Mouse (Mus musculus): ENCODE results near the gene Mcur1.

Mcur1 gene

DNA sequence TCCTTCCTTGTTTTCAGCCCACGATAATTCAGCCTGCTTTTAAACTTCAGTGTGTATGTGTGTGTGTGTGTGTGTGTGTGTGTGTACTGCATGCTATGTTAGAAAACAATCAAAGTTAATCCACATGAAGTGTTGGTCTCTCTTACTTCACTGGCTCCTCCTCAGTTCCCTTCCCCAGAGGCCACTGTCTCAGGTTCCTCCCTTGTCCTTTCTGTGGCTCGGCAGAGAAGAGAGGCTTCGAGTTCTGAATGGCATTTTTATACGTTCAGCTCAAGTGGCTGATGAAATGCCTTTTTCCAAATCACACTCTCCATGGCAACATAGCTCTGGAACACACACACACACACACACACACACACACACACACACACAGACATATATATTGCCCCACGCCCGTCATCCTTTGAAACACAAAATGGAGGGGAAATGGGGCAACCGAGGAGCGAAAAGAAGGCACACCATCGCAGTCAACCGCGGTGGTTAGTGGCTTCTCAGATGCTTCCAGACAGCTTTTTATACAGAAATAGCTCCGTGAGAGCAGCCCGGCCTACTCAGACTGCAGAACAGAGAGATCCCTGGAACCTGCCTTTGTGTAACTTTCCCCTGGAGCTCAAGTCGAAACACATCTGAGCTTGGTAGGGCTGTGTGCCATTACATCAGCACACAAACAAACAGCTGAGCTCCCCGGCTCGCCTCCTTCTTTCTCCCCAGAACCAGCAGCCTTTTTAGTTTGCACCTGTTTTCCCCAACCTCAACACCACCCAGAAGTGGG, 34.4 kb downstream of the Mcur1 start:
- no peak for DNase-seq (ENCODE audit: low spot score)

DNA sequence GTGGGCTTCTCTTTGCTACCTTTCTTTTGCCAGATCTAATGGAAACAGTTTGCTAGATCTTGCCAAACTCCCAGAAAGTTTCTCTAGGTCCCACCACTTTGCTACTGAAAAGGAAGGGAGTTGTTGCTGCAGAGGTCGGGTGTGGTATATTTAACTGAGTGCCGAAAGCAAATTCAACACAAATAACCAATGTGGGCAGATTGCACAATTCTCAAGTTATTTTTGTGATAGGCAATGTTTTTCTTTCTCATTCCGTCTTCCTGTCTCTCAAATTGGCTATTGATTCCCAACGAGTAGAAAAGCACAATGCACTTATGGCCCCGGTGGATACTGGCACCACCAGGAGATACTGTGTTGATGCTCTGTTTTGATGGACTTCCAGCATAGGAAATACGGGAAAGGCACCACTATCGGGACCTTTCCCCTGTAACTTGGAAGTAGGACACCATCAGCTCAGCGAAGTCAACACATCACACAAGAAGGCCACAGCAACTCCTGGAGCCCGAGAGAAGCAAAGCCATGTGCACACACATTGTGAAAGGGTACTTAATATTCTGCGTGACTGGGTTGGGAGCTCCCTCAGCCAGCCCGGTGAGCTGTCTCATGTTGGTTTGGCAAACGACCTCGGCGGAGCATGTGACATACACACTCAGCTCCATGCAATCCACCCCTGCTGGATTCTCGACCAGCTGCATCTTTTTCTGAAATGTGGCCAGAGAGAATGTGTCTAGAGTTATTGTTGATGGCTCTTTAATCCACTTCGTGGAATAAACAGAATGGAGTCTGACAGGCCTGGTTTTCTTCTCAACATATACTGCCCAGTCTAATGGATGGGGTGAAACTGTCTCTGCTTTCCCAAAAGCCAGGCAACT, 35.3 kb downstream of the Mcur1 start:
- DNase-seq (ENCODE audit: low spot score), result no peak

DNA sequence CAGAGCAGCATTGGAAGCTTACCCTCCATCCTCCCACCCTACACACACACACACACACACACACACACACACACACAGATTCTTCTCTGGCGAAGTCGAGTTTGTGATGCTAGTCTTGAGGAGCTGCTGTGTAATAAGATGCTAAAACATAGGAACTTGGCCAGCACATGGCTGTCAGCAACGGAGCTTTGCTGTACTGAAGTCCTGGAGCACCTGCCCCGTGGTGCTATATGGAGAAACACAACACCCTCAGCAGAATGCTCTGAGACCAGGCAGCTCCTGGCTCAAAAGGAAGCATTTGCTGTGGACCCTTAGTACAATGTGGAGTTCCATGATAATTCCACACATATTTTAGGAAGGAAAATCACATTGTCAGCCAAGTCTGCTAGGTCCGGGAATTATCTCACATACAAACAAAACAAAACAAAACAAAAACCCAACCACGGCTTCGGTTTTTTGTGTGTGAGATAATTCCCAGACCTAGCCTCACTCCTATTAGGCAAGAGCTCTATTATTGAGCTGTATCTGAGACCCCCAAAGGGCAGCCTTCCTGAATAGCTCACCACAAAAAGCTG, 36.0 kb downstream of the Mcur1 start:
- no peak for DNase-seq (ENCODE audit: low spot score)

DNA sequence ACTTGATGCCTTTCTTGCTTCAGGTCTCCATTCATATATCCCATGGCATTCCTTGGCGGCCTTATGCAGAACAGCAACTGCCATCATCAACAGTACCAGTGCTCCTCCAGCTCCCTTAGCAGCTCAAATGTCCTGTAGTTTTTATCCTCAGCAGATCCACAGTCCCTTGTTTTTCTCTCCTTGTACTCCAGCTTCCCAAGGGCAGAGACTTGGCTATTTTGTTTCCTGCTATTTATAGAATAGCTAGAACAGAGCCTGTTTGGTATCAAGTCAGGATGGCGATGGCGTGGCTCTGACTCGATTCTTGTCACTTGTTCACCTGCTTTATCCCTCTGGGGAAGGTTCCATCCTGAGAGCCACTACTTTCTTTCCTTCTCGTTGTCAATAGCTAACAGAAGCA, 38.1 kb downstream of the Mcur1 start:
- DNase-seq (ENCODE audit: low spot score), result no peak

DNA sequence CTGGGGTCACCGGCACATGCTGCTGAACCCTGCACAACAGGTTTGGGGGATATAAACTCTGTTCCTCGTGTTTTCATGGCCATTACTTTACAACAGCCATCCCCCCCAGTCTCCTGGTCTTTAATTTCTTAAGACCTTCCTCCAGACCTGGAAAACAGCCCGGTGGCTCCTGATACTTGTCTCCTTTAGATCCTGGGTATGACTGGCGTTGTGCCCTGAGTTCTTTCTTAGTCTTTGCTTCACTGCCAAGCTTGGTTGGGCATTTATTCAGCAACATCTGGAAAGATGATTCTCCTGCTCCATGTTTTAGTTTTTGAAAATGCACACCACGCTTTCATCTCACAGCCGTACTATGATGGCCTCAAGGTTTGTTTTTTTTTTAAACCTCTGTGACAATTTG, 40.7 kb downstream of the Mcur1 start:
- DNase-seq (ENCODE audit: low spot score), result no peak

DNA sequence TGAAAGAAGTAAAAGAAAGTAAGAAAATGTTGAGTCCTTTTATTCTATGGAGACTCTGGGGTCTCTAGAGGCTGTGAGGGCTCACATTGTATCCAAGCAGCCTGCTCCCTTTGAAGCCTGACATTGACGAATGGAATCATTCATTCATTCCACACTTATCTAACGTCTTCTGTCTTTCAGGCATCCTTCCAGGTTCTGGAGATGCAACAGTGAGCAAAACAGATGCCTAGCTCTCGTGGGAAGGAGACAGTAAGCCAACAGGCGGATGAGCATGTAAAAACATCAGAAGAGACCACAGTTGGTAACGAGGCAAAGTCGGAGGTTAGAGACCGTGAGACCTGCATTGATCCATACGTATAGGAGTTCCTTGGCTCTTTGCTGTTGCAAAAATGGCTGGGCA, 42.6 kb downstream of the Mcur1 start:
- DNase-seq (ENCODE audit: low spot score), result no peak

DNA sequence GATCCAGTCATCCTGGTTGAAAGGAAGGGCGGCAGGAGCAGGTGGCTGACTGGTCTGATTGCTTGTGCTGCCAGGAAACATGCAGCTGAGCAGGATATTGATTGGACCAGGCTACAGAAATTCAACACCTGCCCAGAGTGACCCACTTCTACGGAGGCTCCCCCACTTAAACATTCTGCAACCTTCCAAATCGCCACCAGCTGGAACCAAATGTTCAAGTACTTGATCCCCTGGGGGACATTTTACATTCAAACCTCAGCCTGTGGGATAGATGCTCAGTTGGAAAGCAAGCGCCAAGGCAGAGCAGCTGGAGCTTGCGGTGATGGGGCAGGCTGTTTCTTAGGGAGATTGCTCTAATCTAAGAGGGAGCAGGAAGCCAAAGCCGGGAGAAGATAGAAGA, 43.1 kb downstream of the Mcur1 start:
- peak; percentile 29 for DNase-seq (ENCODE audit: low spot score)

DNA sequence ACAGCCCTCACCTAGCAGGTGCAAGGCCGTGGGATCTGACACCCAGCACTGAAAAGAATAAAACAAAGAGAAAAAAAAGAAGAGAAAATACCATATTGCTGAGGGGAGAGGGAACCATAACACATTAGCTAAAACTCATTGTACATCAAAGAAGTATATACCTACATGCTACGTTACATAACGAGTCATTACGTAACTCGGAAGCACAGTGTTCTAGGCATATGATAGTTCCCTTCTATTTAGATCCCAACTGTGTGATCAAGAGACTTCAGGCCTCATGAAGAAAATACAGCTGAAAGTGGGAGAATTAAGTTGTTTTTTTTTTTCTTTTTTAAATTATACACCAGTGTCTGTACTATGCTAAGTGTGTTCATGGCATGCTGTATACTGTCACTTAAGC, 43.9 kb downstream of the Mcur1 start:
- no peak for DNase-seq (ENCODE audit: low spot score)

DNA sequence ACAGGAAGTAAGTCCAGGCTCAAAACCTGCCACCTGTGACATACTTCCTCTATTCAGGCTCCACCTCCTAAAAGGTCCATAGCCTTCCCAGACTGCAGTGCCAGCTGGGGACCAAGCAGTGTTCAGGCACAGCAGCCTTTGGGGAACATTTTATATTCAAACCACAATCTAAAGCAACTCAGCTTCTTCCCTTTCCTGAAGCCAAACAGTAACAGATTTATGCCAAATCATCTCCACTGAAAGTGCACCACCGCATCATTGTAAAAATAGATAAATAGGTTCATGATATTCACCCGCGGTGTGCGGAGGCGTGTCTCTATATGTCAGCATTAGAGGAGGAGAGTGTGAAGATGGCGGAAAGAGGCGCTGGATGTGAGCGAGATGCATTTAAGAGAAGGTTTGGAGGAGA, 45.0 kb downstream of the Mcur1 start:
- DNase-seq (ENCODE audit: low spot score), result no peak

DNA sequence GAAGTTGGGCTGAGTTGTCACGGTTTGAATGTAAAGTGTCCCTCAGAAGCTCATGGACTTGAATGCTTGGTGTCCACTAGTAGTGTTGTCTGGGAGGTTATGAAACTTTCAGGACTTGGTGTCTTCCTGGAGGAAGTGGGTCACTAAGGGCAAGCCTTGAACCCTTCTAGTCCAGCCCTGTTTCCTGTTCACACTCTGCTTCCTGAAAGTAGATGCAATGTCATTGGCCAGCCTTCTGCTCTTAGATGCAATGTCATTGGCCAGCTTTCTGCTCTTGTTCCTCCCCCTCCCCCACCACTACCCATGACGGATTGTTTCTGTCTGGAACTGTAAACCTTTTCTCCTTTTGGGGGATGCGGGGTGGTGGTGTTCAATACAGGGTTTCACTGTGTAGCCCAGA, 47.3 kb downstream of the Mcur1 start:
- DNase-seq (ENCODE audit: low spot score), result no peak

DNA sequence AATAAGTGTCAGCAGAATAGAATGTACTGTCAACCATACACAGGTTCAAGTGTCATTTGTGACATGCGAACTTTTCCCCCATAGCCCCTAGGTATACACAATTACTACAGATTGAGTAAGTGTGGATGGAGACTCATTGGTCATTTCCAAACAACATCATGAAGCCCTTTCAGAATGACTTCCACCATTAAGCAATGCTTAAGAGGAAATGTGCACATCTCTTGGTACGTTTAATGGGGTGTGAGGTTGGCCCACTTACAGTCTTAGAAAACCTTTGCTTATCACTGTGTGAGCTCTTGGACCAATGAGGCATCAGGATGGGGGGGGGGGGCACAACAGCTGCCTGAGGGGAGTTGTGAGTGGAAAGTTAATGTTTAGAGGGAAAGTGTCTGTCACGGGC, 54.2 kb downstream of the Mcur1 start:
- no peak for DNase-seq (ENCODE audit: low spot score)

DNA sequence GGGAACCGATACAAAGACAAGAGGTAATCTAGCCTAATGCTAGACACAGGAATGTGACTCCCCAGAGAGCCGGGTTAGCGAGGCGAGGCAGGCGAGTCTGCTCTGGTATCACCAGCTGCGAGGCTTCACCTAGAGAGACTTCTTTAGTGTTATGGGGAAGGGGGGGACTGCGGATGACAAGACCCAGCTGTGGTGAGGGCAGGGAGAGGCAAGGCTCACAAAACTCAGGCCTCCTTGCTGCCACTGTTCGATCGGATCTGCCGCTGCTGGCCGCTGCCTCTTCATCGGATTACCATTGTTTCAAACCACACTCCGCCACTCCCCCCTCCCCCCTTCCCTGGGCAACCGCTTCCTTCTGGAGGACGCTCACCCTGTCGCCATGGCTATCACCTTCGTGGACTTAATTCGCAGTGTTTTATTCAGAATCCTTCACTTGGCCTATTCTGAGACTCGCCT, 56.6 kb downstream of the Mcur1 start:
- DNase-seq (ENCODE audit: low spot score), result peak; percentile 30

DNA sequence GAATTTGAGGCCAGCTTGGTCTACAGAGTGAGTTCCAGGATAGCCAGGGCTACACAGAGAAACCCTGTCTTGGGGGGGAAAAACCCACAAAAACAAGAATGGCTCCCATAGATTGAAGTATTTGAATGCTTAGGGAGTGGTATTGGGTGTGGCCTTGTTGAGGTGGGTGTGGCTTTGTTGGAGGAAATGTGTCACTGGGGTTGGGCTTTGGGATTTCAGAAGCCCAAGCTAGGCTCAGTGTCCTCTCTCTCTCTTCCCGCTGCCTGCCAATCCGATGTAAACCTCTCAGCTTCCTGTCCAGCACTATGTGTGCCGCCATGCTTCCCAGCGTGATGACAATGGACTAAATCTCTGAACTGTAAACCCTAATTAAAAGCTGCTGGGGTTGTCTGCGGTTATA, 58.4 kb downstream of the Mcur1 start:
- no peak for DNase-seq (ENCODE audit: low spot score)

DNA sequence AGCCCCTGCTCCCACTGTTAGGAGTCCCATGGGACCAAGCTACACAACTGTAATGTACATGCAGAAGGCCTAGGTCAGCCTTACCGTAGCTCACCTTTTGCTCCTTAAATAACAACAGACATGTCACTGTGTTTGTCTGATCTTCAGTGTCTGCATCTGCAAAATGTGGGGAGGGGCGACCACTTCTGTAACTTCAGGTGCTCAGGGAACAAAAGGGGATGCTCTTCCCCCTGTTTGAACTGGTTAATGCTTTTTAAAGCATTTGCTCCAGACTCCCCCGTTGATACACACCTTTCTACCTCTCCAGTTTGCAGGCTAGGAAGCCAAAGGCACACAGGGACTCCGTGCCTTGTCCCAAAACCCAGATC, 59.5 kb downstream of the Mcur1 start:
- no peak for DNase-seq (ENCODE audit: low spot score)

DNA sequence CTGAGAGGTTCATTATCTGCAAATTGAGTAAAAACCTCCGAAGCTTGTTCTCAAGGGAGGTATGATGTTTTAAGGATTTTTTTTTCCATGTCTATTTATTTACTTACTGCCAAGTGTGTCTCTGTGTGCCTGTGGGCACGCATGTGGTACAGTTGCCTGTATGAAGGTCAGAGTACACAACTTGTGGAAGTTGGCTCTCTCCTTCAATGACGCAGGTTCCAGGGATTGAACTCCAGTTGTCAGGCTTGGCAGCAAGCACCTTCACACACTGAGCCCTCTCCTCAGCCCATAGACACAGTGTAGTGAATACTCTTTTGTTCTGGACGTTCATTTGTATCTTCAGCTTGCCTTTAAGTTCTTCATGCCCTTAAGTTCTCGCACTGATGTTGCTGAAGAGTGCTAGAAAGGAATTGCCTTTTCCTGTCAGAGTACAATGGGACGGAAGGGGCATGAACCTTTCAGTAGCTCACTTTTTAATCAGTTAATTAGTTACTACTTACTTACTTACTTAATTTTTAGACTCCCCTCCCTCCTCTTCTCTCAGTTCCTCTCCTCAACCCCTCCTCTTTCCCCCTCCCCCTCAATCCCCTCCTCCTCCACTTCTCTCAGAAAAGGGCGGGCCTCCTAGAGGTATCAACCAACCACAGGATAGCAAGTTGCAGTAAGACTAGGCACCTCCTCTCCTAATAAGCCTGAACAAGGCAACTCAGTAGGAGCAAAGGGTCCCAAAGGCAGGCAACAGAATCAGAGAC, 60.1 kb downstream of the Mcur1 start:
- DNase-seq (ENCODE audit: low spot score), result no peak

DNA sequence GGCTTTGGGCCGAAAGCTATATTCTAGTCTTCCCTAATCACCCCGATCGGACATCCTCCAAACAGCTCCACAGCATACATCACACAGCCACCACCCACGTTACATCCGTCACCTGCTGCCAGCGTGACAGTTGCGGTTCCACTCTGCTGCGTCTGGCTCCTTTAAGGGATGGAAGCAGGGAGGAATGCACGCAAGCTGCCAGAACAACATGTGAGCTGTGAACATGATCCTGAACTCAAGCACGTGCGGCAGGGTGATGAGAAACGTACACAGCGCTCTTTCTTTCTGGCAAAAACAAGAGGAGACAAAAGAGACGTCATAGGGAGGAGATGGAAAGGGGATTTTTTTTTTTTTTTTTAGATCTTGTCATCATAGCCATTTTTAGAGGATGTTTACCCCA, 61.1 kb downstream of the Mcur1 start:
- DNase-seq (ENCODE audit: low spot score), result no peak

DNA sequence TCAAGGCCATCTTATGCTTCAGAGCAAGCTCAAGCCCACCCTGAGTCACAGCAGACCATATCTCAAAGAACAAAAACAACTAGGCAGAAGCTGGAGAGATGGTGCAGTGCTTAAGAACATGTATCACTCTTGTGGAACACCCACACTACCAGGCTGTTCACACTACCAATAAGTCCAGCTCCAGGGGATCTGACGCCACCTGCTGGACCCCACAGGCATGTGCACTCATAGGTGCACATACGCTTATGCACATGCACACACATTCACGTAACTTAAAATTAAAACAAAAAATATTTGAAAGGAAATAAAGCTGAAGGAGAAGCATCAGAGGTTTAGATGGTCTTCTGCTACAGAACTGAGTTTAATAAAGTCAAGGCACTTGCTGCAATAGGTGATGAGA, 62.2 kb downstream of the Mcur1 start:
- no peak for DNase-seq (ENCODE audit: low spot score)

DNA sequence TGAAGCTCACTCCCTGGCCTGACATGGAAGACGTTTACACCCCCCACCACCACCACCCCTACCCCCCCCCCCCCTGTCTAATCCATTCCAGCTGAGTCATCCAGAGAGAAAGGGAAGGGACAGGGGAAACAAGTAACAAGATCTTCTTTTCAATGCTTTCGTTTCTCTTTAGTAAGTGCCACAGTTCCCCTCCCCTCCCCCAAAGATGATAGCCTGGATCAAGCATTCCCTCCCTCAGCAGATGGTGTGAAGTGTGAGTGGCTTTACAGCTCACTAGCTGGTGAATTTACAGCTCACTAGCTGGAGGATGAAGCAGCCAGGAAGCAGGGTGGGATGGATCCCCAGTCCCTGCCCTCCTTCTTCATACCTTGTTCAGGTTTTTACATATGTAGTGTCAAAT, 63.3 kb downstream of the Mcur1 start:
- no peak for DNase-seq (ENCODE audit: low spot score)

DNA sequence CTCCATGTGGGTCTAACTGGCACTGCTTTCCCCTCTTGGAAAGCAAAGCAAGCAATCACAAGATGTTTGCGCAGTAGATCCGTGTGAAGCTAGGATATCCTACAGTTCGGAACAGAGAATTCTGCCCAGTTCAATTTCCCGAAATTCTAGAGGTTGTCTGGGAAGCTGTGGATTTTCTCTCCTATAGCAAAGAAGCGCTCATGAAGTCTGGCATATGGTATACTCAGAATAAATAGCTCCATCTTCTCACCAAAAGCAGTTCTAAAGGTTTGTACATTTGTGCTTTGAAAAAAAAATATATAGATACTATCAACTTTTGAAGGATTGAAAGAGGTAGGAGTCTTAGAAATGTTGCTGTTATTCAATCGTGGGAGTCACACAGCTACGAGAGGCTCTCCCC, 64.3 kb downstream of the Mcur1 start:
- no peak for DNase-seq (ENCODE audit: low spot score)

DNA sequence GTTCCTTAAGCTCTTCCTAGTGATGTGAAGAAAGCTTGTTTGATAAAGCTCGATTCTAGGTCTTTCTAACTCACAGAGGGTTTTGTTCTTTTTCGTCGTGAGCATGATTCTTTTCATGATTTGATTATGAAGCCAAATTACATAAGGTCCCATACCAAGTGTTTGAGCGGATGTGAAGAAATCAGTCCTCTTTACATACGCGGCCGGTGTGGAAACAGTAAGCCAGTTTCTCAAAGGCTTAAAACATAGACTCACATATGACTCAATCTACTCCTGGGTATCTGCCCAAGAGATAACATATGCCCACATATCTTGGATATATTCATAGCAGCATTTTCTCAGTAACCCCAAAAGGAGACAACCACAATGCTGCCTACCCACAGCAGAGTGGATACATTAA, 66.3 kb downstream of the Mcur1 start:
- DNase-seq (ENCODE audit: low spot score), result no peak

DNA sequence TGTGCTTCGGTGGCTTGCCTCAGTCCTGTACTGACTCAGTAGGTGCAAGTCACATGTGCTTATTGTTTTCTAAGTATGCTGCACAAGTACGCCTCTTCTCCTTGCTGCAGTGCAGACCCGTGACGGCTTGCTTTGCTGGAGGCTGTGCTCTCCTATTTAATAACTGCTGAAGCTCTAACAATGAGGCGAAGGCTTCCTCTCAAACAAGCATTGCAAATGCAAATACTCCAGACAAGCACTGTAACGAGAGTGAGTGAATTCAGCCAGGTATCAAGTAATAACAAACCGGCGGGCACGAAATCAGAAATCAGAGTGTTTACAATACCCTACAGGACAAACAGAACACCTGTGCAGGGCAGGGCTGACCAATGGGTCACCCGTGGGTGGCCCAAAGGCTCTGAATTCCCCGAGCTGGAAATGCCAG, 66.9 kb downstream of the Mcur1 start:
- no peak for DNase-seq (ENCODE audit: low spot score)

Data from testis, postnatal 14 days (tissue).